Mouse (Mus musculus) mouse embryonic stem cell (cell line): ENCODE measurements around the gene Gm21861.
"Not testable (repeated sequence)": the region's sequence is repeated elsewhere in the genome, so short reads cannot be mapped to it uniquely, and the experiment has no call there.

Experiments used
- in situ Hi-C, 2 experiments: fragments of 300-500 bp; cut with MboI; formaldehyde crosslinking; loops; 1 replicate in 1 of 2; 3 replicates in 1 of 2; pipeline ENCODE4 v1.14.3; 2019 to 2020; ENCODE audit warnings: low sequenced_read_pairs in 2 of 2, low pct_unique_long_range_greater_than_20kb in 1 of 2, mixed read lengths in 1 of 2; ENCODE audit not compliant: unreplicated experiment in 1 of 2

The Gm21861 gene

GRCm38 (mm10) chrY:58814497-58814896 is at the start of gene Gm21861:
Gm21861 (minus strand) TSS chrY:58814597.
- in situ Hi-C loops = not testable (repeated sequence)
